Mouse (Mus musculus): ENCODE data around the gene Plekhg3.

DNA sequence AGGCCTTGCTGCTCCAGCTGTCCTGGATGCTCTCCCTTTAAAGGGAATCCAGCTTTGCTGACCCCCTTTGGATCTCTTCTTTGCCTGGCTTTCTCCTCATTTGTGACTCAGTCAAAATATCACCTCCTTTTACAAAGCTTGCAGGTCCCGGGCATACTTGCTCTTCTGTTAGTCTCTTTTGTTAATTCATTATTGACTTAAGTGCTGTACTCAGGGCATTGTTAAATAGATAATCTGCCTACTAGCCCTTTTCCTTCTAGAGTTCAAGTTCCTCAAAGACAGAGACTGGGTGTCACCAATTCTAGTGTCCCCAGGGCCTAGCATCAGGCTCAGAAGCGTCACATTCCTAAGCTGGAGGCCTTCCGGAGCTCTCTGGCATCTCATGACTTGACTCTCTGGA, 18.5 kb downstream of the Plekhg3 start:
- TF ChIP-seq CTCF (IDR thresholded peaks at IDR 0.05), result no peak
- TF ChIP-seq EP300 (IDR thresholded peaks at IDR 0.05), result no peak
